Mouse (Mus musculus): ENCODE results near the gene Gria4. TPM values are rescaled to one million over a fixed set of nuclear protein-coding genes. Genes with fewer than 3 reads are reported as not detected.

The Gria4 gene
- polyA plus RNA-seq, 1 experiment from 2014 or later: 11.0 TPM

DNA sequence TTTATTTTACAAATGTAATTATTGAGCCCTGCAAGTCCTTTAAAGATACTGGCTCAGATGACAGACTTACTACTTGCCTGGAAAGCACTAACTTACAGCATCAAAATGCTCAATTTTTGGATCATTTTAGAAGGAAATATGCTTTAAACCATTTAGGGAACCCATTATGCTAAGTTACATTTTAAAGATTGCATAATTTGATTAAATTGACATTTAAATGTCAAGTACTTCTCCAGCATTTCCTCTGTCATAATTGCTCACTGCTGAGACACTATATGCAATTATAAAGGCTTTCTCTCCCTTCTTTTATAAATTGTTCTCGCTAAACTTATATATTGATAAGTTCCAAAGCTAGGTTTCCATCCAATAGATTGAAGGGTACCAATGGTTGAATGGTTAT, 108.9 kb downstream of the Gria4 start:
- no peak overlapping the region for H3K4me3 ChIP-seq (ENCODE audit: low read length)
- no peaks in the 10 kb centered on the region for H3K4me1 ChIP-seq (ENCODE audit: insufficient read depth, low read length)
- no peaks in the 10 kb centered on the region for H3K27me3 ChIP-seq (ENCODE audit: insufficient read depth, low read length)
- no peak overlapping the region for H3K27ac ChIP-seq (ENCODE audit: low read length)
- WGBS: 76% methylated on average over 1 of the region's 1 CpGs
- no peak for ATAC-seq (ENCODE audit: low FRiP score, low TSS enrichment)
- no peak overlapping the region for H3K9ac ChIP-seq (replicated peaks; ENCODE audit: low read length)
- no peaks in the 10 kb centered on the region for H3K36me3 ChIP-seq (ENCODE audit: insufficient read depth, low read length)
- no peaks in the 10 kb centered on the region for H3K9me3 ChIP-seq (ENCODE audit: low read length)
- no peak overlapping the region for H3K4me2 ChIP-seq (replicated peaks; ENCODE audit: low read depth, low read length)

DNA sequence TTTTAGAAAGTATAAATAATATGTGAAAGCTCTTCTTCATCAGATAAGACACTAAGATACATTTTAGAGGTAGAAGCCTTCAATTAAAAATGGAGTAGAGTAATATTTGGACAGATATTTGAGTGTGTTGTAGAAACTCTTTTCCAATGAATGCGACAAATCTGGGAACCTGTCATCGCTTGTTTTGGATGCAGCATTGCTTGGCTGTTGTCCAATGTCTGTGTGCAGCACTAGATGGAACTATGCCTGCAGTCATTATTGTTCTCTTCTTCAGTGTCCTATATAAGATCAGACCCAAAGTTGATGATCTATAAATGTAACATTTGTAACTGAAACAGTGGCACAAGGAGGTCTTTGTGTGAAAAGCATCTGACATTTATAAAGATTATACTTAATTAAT, 115.8 kb downstream of the Gria4 start:
- WGBS: 85% methylated on average over 2 of the region's 2 CpGs
- H3K4me1 ChIP-seq (ENCODE audit: insufficient read depth, low read length): no peaks in the 10 kb centered on the region
- ATAC-seq (ENCODE audit: low FRiP score, low TSS enrichment): no peak

DNA sequence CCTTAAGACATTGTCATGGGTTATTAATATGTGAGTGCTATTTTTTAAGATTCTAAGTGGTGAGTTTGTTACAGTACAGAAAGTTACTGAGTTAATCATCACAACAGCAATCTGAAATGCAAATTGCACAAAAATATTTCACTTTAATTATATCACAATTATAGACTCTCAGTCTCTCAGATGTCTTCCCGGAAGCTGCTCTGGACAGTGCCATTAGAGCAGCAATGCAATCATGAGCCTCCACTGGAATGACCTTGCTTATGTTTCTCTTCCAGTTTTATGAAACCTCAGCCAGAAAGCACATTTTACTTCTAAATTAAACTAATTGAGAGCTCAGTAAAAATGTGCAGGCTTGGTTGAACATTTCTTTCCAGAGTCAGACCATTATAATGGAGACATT, 116.9 kb downstream of the Gria4 start:
- no peak overlapping the region for H3K4me2 ChIP-seq (replicated peaks; ENCODE audit: low read depth, low read length)
- 89% methylated on average over 1 of the region's 1 CpGs for WGBS

More for the DNA sequence above, 115.8 kb downstream of the Gria4 start:
- Histone ChIP-seq H3K4me2 (replicated peaks; ENCODE audit: low read depth, low read length) (no peak overlapping the region), H3K27ac (ENCODE audit: low read length) (no peak overlapping the region), H3K9ac (replicated peaks; ENCODE audit: low read length) (no peak overlapping the region), H3K36me3 (ENCODE audit: insufficient read depth, low read length) (no peaks in the 10 kb centered on the region), H3K4me3 (ENCODE audit: low read length) (no peak overlapping the region), H3K27me3 (ENCODE audit: insufficient read depth, low read length) (no peaks in the 10 kb centered on the region), H3K9me3 (ENCODE audit: low read length) (no peaks in the 10 kb centered on the region)

DNA sequence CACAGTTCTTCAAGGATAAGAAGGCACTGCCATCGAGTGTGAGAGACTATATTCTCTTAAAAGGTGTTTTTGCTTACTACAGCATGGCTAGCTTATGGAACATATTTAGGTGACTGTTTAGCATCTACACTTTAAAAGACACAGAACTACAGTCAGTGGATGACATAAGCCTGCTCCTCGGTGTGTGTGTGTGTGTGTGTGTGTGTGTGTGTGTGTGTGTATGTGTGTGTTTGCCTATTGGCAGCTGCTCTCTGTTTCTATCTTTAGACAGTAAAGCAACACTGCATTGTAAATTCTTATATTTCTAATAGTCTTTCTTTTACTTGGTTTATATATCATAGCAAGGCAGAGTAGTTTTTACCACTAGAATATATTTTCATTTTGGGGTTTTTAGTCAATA, 130.3 kb downstream of the Gria4 start:
- ATAC-seq (ENCODE audit: low FRiP score, low TSS enrichment): no peak
- 75% methylated on average over 2 of the region's 2 CpGs for WGBS

More for the DNA sequence above, 116.9 kb downstream of the Gria4 start:
- Histone ChIP-seq H3K27ac (ENCODE audit: low read length) (no peak overlapping the region), H3K9me3 (ENCODE audit: low read length) (no peaks in the 10 kb centered on the region), H3K4me3 (ENCODE audit: low read length) (no peak overlapping the region), H3K9ac (replicated peaks; ENCODE audit: low read length) (no peak overlapping the region), H3K4me1 (ENCODE audit: insufficient read depth, low read length) (no peaks in the 10 kb centered on the region), H3K27me3 (ENCODE audit: insufficient read depth, low read length) (no peaks in the 10 kb centered on the region), H3K36me3 (ENCODE audit: insufficient read depth, low read length) (no peaks in the 10 kb centered on the region)
- no peak for ATAC-seq (ENCODE audit: low FRiP score, low TSS enrichment)

DNA sequence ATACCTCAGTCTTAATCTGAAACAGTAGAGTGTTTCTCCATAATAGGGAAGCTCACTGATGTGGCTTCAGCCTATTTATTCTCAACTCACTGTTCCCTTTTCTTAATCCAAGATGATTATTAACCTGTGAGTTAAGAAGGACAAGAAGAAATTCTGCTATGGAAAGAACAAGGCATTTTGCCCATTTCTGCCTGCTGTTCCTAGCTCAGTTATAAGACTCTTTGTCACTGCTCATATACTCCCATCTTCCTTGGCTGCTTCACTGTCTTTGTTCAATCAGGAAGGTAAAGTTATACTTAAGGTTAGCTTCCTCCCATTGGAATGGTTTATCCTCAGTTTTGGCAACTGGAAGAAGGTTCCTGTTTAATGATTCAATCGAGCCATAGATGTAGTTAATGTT, 133.6 kb downstream of the Gria4 start:
- no peak for ATAC-seq (ENCODE audit: low FRiP score, low TSS enrichment)
- 78% methylated on average over 1 of the region's 1 CpGs for WGBS
- Histone ChIP-seq H3K36me3 (ENCODE audit: insufficient read depth, low read length) (no peaks in the 10 kb centered on the region), H3K27ac (ENCODE audit: low read length) (no peak overlapping the region), H3K4me3 (ENCODE audit: low read length) (no peak overlapping the region), H3K27me3 (ENCODE audit: insufficient read depth, low read length) (no peaks in the 10 kb centered on the region), H3K9ac (replicated peaks; ENCODE audit: low read length) (no peak overlapping the region), H3K4me2 (replicated peaks; ENCODE audit: low read depth, low read length) (no peak overlapping the region), H3K4me1 (ENCODE audit: insufficient read depth, low read length) (no peaks in the 10 kb centered on the region), H3K9me3 (ENCODE audit: low read length) (no peaks in the 10 kb centered on the region)

More for the DNA sequence above, 130.3 kb downstream of the Gria4 start:
- H3K4me2 ChIP-seq (replicated peaks; ENCODE audit: low read depth, low read length): no peak overlapping the region
- H3K9ac ChIP-seq (replicated peaks; ENCODE audit: low read length): no peak overlapping the region
- no peaks in the 10 kb centered on the region for H3K27me3 ChIP-seq (ENCODE audit: insufficient read depth, low read length)
- H3K4me3 ChIP-seq (ENCODE audit: low read length): no peak overlapping the region
- no peak overlapping the region for H3K27ac ChIP-seq (ENCODE audit: low read length)
- H3K4me1 ChIP-seq (ENCODE audit: insufficient read depth, low read length): no peaks in the 10 kb centered on the region
- H3K36me3 ChIP-seq (ENCODE audit: insufficient read depth, low read length): no peaks in the 10 kb centered on the region
- H3K9me3 ChIP-seq (ENCODE audit: low read length): no peaks in the 10 kb centered on the region

DNA sequence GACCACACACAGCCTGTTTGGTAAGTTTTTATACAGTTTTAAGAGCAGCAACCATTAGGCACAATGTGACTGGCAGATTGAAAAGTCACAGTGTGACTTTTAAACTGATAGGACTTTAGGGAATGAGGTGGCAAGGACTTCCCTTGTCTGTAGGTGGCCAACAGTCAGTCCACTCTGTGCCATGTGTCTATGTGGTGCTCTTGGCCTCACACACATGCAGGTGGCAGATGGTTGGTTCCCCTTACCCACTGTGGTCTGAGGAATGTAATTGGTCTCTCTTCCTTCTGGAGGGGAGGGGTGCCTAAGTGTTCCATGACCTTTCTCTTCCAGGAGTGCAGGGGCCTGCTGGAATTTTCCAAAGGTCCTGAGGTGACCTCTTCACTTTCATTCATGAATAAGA, 137.1 kb downstream of the Gria4 start:
- no peaks in the 10 kb centered on the region for H3K36me3 ChIP-seq (ENCODE audit: insufficient read depth, low read length)
- H3K9me3 ChIP-seq (ENCODE audit: low read length): no peaks in the 10 kb centered on the region
- no peak overlapping the region for H3K4me2 ChIP-seq (replicated peaks; ENCODE audit: low read depth, low read length)
- no peak overlapping the region for H3K27ac ChIP-seq (ENCODE audit: low read length)
- no peak overlapping the region for H3K9ac ChIP-seq (replicated peaks; ENCODE audit: low read length)
- no peak overlapping the region for H3K4me3 ChIP-seq (ENCODE audit: low read length)
- no peaks in the 10 kb centered on the region for H3K27me3 ChIP-seq (ENCODE audit: insufficient read depth, low read length)
- no peak for ATAC-seq (ENCODE audit: low FRiP score, low TSS enrichment)
- no peaks in the 10 kb centered on the region for H3K4me1 ChIP-seq (ENCODE audit: insufficient read depth, low read length)

DNA sequence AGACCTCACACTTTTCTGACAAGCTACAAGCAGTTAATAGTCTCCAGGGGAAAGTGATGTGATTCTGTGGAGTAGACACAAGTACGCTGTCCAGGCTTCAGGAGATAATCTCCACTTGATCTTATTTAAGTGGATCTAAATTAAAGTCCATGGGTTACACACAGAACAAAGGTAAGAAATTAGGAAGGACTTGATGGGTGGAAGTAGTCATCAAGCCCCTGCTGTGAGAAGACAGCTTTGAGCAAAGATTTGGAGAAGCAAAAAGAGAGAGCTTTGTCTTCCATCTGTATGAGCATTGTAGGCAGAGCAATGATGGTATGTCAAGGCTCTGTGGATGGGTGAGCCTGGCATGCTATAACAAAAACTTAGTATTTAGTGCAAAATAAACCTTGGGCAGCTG, 141.7 kb downstream of the Gria4 start:
- Histone ChIP-seq H3K9ac (replicated peaks; ENCODE audit: low read length) (no peak overlapping the region), H3K36me3 (ENCODE audit: insufficient read depth, low read length) (no peaks in the 10 kb centered on the region), H3K9me3 (ENCODE audit: low read length) (no peaks in the 10 kb centered on the region), H3K27ac (ENCODE audit: low read length) (no peak overlapping the region), H3K27me3 (ENCODE audit: insufficient read depth, low read length) (no peaks in the 10 kb centered on the region), H3K4me3 (ENCODE audit: low read length) (no peak overlapping the region), H3K4me1 (ENCODE audit: insufficient read depth, low read length) (no peaks in the 10 kb centered on the region), H3K4me2 (replicated peaks; ENCODE audit: low read depth, low read length) (no peak overlapping the region)
- no peak for ATAC-seq (ENCODE audit: low FRiP score, low TSS enrichment)
- WGBS: 79% methylated on average over 1 of the region's 1 CpGs

DNA sequence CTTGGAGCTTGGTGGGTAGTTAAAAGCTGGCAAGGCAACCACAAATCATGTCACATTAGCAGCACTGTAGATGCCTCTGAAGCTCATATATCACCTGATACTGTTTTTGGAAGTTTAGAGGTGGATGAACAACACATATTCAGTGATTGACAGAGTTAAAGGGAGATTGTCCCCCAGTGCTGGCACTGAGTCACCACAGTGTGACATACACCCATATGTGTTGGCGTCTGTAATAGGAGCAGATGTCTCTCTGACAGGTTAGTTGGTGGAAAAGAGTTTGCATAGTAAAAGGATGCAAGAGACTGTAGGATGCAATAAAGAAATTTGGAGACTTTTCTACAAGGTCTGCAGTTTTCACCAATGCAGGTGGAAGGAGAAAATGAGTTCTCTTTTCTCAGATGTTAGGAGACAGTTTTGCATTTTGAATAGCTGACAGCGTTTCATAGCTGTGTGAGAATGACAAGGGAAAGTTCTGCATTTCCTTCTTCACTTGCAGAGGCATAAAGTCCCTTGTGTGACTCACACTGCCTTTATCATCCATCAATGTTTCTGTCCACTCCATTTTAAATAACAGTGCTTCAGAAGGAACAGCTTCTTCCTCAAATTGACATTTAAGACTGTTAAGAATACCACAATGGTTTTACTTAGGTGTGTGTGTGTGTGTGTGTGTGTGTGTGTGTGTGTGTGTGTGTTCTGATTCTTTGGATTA, 156.7 kb downstream of the Gria4 start:
- 35% methylated on average over 2 of the region's 2 CpGs for WGBS
- no peaks in the 10 kb centered on the region for H3K27me3 ChIP-seq (ENCODE audit: insufficient read depth, low read length)
- H3K4me1 ChIP-seq (ENCODE audit: insufficient read depth, low read length): no peaks in the 10 kb centered on the region
- no peaks in the 10 kb centered on the region for H3K36me3 ChIP-seq (ENCODE audit: insufficient read depth, low read length)
- no peak overlapping the region for H3K9ac ChIP-seq (replicated peaks; ENCODE audit: low read length)
- no peaks in the 10 kb centered on the region for H3K9me3 ChIP-seq (ENCODE audit: low read length)
- no peak overlapping the region for H3K27ac ChIP-seq (ENCODE audit: low read length)
- ATAC-seq (ENCODE audit: low FRiP score, low TSS enrichment): no peak
- no peak overlapping the region for H3K4me3 ChIP-seq (ENCODE audit: low read length)
- no peak overlapping the region for H3K4me2 ChIP-seq (replicated peaks; ENCODE audit: low read depth, low read length)

DNA sequence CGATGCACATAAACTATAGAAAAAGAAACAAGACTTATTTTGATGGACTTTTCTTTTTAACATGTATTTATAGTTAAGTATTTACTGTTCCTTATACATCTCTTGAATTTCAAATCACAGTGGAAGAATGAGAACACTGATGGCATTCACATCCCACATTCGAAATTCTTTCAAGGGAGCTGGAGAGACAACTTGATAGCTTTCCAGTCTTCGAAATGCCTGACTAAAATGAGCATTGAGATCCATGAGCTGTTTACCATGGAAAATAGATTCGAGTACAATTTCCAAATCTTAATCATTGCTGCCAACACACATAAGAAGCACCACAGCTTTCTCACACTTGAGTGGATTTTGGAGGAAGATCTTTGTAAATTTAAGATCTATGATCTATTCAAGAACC, 164.1 kb downstream of the Gria4 start:
- Histone ChIP-seq H3K4me3 (ENCODE audit: low read length) (no peak overlapping the region), H3K36me3 (ENCODE audit: insufficient read depth, low read length) (no peaks in the 10 kb centered on the region), H3K9ac (replicated peaks; ENCODE audit: low read length) (no peak overlapping the region), H3K27me3 (ENCODE audit: insufficient read depth, low read length) (no peaks in the 10 kb centered on the region), H3K4me1 (ENCODE audit: insufficient read depth, low read length) (no peaks in the 10 kb centered on the region), H3K9me3 (ENCODE audit: low read length) (no peaks in the 10 kb centered on the region), H3K27ac (ENCODE audit: low read length) (no peak overlapping the region), H3K4me2 (replicated peaks; ENCODE audit: low read depth, low read length) (no peak overlapping the region)
- ATAC-seq (ENCODE audit: low FRiP score, low TSS enrichment): no peak
- 88% methylated on average over 4 of the region's 4 CpGs for WGBS

DNA sequence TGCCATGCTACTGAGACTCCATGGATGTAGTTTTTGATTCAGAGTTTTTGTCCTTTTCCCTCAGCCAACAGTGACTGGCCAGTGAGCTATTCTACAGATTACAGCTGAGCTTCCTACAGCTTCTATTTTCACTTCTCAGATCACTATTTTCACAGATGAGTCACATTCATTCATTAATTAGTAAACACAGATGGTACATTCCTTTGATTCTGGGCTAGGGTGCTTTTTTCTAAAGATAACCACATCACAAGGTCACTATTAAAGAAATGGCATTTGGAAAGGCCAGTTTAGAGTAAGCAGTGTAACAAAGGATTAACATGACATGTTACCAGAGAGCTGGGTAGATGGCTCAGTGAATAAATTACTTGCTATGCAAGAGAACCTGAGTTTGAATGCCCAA, 180.7 kb downstream of the Gria4 start:
- Histone ChIP-seq H3K27me3 (ENCODE audit: insufficient read depth, low read length) (no peaks in the 10 kb centered on the region), H3K36me3 (ENCODE audit: insufficient read depth, low read length) (no peaks in the 10 kb centered on the region), H3K4me2 (replicated peaks; ENCODE audit: low read depth, low read length) (no peak overlapping the region), H3K9me3 (ENCODE audit: low read length) (no peaks in the 10 kb centered on the region), H3K4me1 (ENCODE audit: insufficient read depth, low read length) (no peaks in the 10 kb centered on the region), H3K27ac (ENCODE audit: low read length) (no peak overlapping the region), H3K9ac (replicated peaks; ENCODE audit: low read length) (no peak overlapping the region), H3K4me3 (ENCODE audit: low read length) (no peak overlapping the region)
- no peak for ATAC-seq (ENCODE audit: low FRiP score, low TSS enrichment)
